Mouse (Mus musculus): ENCODE measurements around the gene Entpd1. TPM values are rescaled to one million over a fixed set of nuclear protein-coding genes. Genes with fewer than 3 reads are reported as not detected.

Gene Entpd1
- polyA plus RNA-seq, 1 experiment from 2014 or later: 5.4 TPM

GRCm38 (mm10) chr19:40684566-40684965, 72.4 kb downstream of the Entpd1 start:
- no peaks in the 10 kb centered on the region for H3K27me3 ChIP-seq (ENCODE audit: control insufficient read depth, insufficient read depth, low read length)
- no peak overlapping the region for H3K4me3 ChIP-seq (ENCODE audit: low read length)
- WGBS: 88% methylated on average over 7 of the region's 7 CpGs
- no peak for ATAC-seq (ENCODE audit: low FRiP score, low TSS enrichment)
- no peaks in the 10 kb centered on the region for H3K4me1 ChIP-seq (ENCODE audit: control insufficient read depth, insufficient read depth, low read length)
- no peaks in the 10 kb centered on the region for H3K9me3 ChIP-seq (ENCODE audit: control insufficient read depth, low read length)
- H3K27ac ChIP-seq (ENCODE audit: low read depth, low read length): no peak overlapping the region
- H3K9ac ChIP-seq (ENCODE audit: low read depth, low read length): no peak overlapping the region
- no peak overlapping the region for H3K4me2 ChIP-seq (replicated peaks; ENCODE audit: low read depth, low read length)
- H3K36me3 ChIP-seq (ENCODE audit: control insufficient read depth, insufficient read depth, low read length): no peaks in the 10 kb centered on the region

GRCm38 (mm10) chr19:40687291-40687927, 75.2 kb downstream of the Entpd1 start:
- no peak overlapping the region for H3K27ac ChIP-seq (ENCODE audit: low read depth, low read length)
- H3K27me3 ChIP-seq (ENCODE audit: control insufficient read depth, insufficient read depth, low read length): no peaks in the 10 kb centered on the region
- ATAC-seq (ENCODE audit: low FRiP score, low TSS enrichment): no peak
- no peaks in the 10 kb centered on the region for H3K36me3 ChIP-seq (ENCODE audit: control insufficient read depth, insufficient read depth, low read length)
- H3K9me3 ChIP-seq (ENCODE audit: control insufficient read depth, low read length): no peaks in the 10 kb centered on the region
- no peaks in the 10 kb centered on the region for H3K4me1 ChIP-seq (ENCODE audit: control insufficient read depth, insufficient read depth, low read length)
- H3K4me2 ChIP-seq (replicated peaks; ENCODE audit: low read depth, low read length): no peak overlapping the region
- H3K4me3 ChIP-seq (ENCODE audit: low read length): no peak overlapping the region
- H3K9ac ChIP-seq (ENCODE audit: low read depth, low read length): no peak overlapping the region
- WGBS: 91% methylated on average over 4 of the region's 4 CpGs

GRCm38 (mm10) chr19:40693201-40693600, 81.0 kb downstream of the Entpd1 start:
- no peaks in the 10 kb centered on the region for H3K4me1 ChIP-seq (ENCODE audit: control insufficient read depth, insufficient read depth, low read length)

GRCm38 (mm10) chr19:40696116-40696515, 84.0 kb downstream of the Entpd1 start:
- H3K27ac ChIP-seq (ENCODE audit: low read depth, low read length): no peak overlapping the region
- ATAC-seq (ENCODE audit: low FRiP score, low TSS enrichment): no peak
- H3K9me3 ChIP-seq (ENCODE audit: control insufficient read depth, low read length): no peaks in the 10 kb centered on the region
- no peaks in the 10 kb centered on the region for H3K4me1 ChIP-seq (ENCODE audit: control insufficient read depth, insufficient read depth, low read length)
- H3K4me2 ChIP-seq (replicated peaks; ENCODE audit: low read depth, low read length): no peak overlapping the region
- no peaks in the 10 kb centered on the region for H3K27me3 ChIP-seq (ENCODE audit: control insufficient read depth, insufficient read depth, low read length)
- H3K9ac ChIP-seq (ENCODE audit: low read depth, low read length): no peak overlapping the region
- WGBS: 90% methylated on average over 6 of the region's 6 CpGs
- no peaks in the 10 kb centered on the region for H3K36me3 ChIP-seq (ENCODE audit: control insufficient read depth, insufficient read depth, low read length)
- H3K4me3 ChIP-seq (ENCODE audit: low read length): no peak overlapping the region

More at GRCm38 (mm10) chr19:40693201-40693600, 81.0 kb downstream of the Entpd1 start:
- Histone ChIP-seq H3K36me3 (ENCODE audit: control insufficient read depth, insufficient read depth, low read length) (no peaks in the 10 kb centered on the region), H3K4me2 (replicated peaks; ENCODE audit: low read depth, low read length) (no peak overlapping the region), H3K27ac (ENCODE audit: low read depth, low read length) (no peak overlapping the region), H3K9ac (ENCODE audit: low read depth, low read length) (no peak overlapping the region), H3K4me3 (ENCODE audit: low read length) (no peak overlapping the region), H3K9me3 (ENCODE audit: control insufficient read depth, low read length) (no peaks in the 10 kb centered on the region), H3K27me3 (ENCODE audit: control insufficient read depth, insufficient read depth, low read length) (no peaks in the 10 kb centered on the region)
- no peak for ATAC-seq (ENCODE audit: low FRiP score, low TSS enrichment)
- 79% methylated on average over 7 of the region's 7 CpGs for WGBS

DNA sequence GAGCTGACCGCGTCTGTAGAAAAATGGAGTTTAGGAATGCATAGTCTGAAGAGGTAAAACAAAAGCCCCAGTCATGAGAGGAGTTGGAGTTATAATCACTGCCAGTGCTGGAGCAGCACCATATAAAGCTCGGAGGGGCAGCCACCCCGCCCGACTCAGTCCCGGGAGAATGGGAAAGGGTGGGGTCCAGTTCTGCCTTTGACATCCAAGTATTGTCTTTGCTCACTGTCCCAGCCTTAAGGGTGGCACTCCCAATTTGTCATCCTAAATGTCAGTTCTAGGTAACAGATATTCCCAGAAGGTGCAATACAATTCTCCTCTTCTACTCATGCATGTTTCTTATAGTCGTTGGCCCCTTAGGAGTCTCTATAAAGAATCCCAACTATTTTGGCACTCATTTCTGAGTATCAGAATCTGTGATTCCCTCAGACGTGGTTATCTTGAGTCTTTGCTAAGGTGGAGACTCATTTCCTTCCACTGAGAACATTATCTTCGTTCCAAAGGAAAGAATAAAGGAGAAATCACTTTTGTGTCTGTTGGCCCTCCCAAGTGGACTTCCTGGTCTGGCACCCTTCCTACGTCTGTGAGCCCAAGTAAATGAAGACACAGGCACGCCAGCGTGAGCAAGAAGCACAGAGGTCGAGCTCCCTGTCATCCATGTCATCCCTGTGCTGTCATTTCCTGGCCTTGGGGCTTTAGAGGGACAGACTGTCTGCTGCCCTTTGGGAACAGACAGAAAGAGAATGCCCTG, 86.1 kb downstream of the Entpd1 start:
- ATAC-seq (ENCODE audit: low FRiP score, low TSS enrichment): no peak
- no peaks in the 10 kb centered on the region for H3K27me3 ChIP-seq (ENCODE audit: control insufficient read depth, insufficient read depth, low read length)
- H3K9me3 ChIP-seq (ENCODE audit: control insufficient read depth, low read length): no peaks in the 10 kb centered on the region
- no peak overlapping the region for H3K27ac ChIP-seq (ENCODE audit: low read depth, low read length)
- H3K4me2 ChIP-seq (replicated peaks; ENCODE audit: low read depth, low read length): no peak overlapping the region
- H3K4me1 ChIP-seq (ENCODE audit: control insufficient read depth, insufficient read depth, low read length): no peaks in the 10 kb centered on the region
- 72% methylated on average over 13 of the region's 13 CpGs for WGBS
- H3K36me3 ChIP-seq (ENCODE audit: control insufficient read depth, insufficient read depth, low read length): no peaks in the 10 kb centered on the region
- no peak overlapping the region for H3K4me3 ChIP-seq (ENCODE audit: low read length)
- no peak overlapping the region for H3K9ac ChIP-seq (ENCODE audit: low read depth, low read length)

- ATAC-seq (ENCODE audit: low FRiP score, low TSS enrichment): no peak
- Histone ChIP-seq H3K4me2 (replicated peaks; ENCODE audit: low read depth, low read length) (no peak overlapping the region), H3K27me3 (ENCODE audit: control insufficient read depth, insufficient read depth, low read length) (no peaks in the 10 kb centered on the region), H3K36me3 (ENCODE audit: control insufficient read depth, insufficient read depth, low read length) (no peaks in the 10 kb centered on the region), H3K9ac (ENCODE audit: low read depth, low read length) (no peak overlapping the region), H3K4me3 (ENCODE audit: low read length) (no peak overlapping the region), H3K27ac (ENCODE audit: low read depth, low read length) (no peak overlapping the region), H3K4me1 (ENCODE audit: control insufficient read depth, insufficient read depth, low read length) (no peaks in the 10 kb centered on the region), H3K9me3 (ENCODE audit: control insufficient read depth, low read length) (no peaks in the 10 kb centered on the region)
- WGBS: 89% methylated on average over 5 of the region's 5 CpGs
Measured at GRCm38 (mm10) chr19:40699816-40700215, 87.7 kb downstream of the Entpd1 start.

GRCm38 (mm10) chr19:40702406-40702805, 90.2 kb downstream of the Entpd1 start:
- 60% methylated on average over 4 of the region's 4 CpGs for WGBS
- no peaks in the 10 kb centered on the region for H3K4me1 ChIP-seq (ENCODE audit: control insufficient read depth, insufficient read depth, low read length)
- no peak overlapping the region for H3K9ac ChIP-seq (ENCODE audit: low read depth, low read length)
- no peak overlapping the region for H3K27ac ChIP-seq (ENCODE audit: low read depth, low read length)
- H3K27me3 ChIP-seq (ENCODE audit: control insufficient read depth, insufficient read depth, low read length): no peaks in the 10 kb centered on the region
- H3K36me3 ChIP-seq (ENCODE audit: control insufficient read depth, insufficient read depth, low read length): no peaks in the 10 kb centered on the region
- H3K4me3 ChIP-seq (ENCODE audit: low read length): no peak overlapping the region
- no peak overlapping the region for H3K4me2 ChIP-seq (replicated peaks; ENCODE audit: low read depth, low read length)
- ATAC-seq (ENCODE audit: low FRiP score, low TSS enrichment): no peak
- no peaks in the 10 kb centered on the region for H3K9me3 ChIP-seq (ENCODE audit: control insufficient read depth, low read length)

DNA sequence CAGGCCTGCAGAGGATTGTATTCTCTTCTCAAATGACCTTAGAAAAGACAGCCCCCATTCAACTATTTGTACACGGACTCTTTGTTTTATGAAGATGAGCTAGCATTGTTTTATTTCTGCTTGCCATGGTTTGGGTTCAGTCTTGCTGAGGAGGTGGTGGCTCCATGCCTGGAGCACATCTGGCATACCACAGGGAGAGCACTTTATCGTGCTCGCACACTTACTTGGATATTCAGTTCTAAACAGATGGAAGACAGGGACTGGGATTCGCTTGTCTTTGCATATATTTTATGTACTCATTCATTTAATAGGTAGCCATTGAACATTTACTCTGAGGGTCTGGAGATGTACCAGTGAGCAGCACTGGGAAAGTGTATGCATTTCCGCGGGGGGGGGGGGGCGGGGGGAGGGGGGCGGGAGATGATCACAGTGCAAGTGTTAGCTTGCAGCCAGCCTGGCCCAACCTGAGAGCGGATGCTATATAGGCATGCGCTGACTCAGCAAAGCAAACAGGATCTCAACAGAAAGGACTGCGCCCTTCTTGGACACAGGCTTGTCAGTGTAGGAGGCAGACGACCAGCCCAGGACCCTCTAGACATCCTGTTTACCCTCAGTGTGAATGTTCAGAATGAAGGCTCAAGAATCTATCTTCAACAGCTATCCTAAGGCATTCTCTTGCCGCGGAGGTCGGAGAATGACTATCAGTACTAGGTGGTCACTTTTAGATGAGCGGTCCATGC, 100.9 kb downstream of the Entpd1 start:
- no peaks in the 10 kb centered on the region for H3K9me3 ChIP-seq (ENCODE audit: control insufficient read depth, low read length)
- no peak overlapping the region for H3K4me3 ChIP-seq (ENCODE audit: low read length)
- no peak for ATAC-seq (ENCODE audit: low FRiP score, low TSS enrichment)
- H3K27me3 ChIP-seq (ENCODE audit: control insufficient read depth, insufficient read depth, low read length): no peaks in the 10 kb centered on the region
- no peak overlapping the region for H3K4me2 ChIP-seq (replicated peaks; ENCODE audit: low read depth, low read length)
- H3K27ac ChIP-seq (ENCODE audit: low read depth, low read length): no peak overlapping the region
- no peaks in the 10 kb centered on the region for H3K4me1 ChIP-seq (ENCODE audit: control insufficient read depth, insufficient read depth, low read length)
- no peaks in the 10 kb centered on the region for H3K36me3 ChIP-seq (ENCODE audit: control insufficient read depth, insufficient read depth, low read length)
- WGBS: 83% methylated on average over 15 of the region's 16 CpGs
- H3K9ac ChIP-seq (ENCODE audit: low read depth, low read length): no peak overlapping the region

DNA sequence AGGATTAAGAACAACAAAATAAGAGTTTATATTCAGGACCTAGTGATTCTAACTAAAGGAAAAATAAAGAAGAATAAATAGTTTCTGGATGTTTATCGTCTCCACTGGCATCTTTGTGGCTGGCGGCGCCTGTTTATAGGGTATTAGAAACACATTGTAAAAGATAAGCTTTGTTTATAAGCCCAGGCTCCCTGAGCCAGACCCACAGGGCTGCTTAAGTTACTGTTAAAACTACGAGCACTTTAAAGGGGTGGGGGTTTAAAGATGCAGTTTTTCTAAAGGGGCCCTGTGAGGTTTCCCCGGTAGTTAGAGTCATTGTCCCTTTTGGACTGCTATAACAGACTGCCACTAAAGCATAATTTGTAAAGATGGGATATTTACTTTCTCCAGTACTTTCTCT, 102.5 kb downstream of the Entpd1 start:
- WGBS: 65% methylated on average over 5 of the region's 5 CpGs
- Histone ChIP-seq H3K4me3 (ENCODE audit: low read length) (no peak overlapping the region), H3K27me3 (ENCODE audit: control insufficient read depth, insufficient read depth, low read length) (no peaks in the 10 kb centered on the region), H3K4me2 (replicated peaks; ENCODE audit: low read depth, low read length) (no peak overlapping the region), H3K9me3 (ENCODE audit: control insufficient read depth, low read length) (no peaks in the 10 kb centered on the region), H3K4me1 (ENCODE audit: control insufficient read depth, insufficient read depth, low read length) (no peaks in the 10 kb centered on the region), H3K36me3 (ENCODE audit: control insufficient read depth, insufficient read depth, low read length) (no peaks in the 10 kb centered on the region), H3K27ac (ENCODE audit: low read depth, low read length) (no peak overlapping the region), H3K9ac (ENCODE audit: low read depth, low read length) (no peak overlapping the region)
- no peak for ATAC-seq (ENCODE audit: low FRiP score, low TSS enrichment)

Data from kidney, embryonic 14.5 days (tissue).